Mouse (Mus musculus) thymus, postnatal 25 days (tissue): ENCODE measurements around the gene Dnajb14.
"Not testable (repeated sequence)": the region's sequence is repeated elsewhere in the genome, so short reads cannot be mapped to it uniquely, and the experiment has no call there.

ENCODE experiments used
- DNase-seq: peaks from one replicate; pipeline ENCODE4 v3.0.0; 2022

Dnajb14 gene

GRCm38 (mm10) chr3:137954256-137954916 lies 86.9 kb downstream of the Dnajb14 start:
- DNase-seq = no peak

- peak; percentile 24 for DNase-seq
Observed at GRCm38 (mm10) chr3:137955560-137956081, 88.1 kb downstream of the Dnajb14 start.

- DNase-seq = no peak
Observed at GRCm38 (mm10) chr3:137957864-137958263, 90.4 kb downstream of the Dnajb14 start.

GRCm38 (mm10) chr3:137958352-137958751 lies 90.9 kb downstream of the Dnajb14 start:
- no peak for DNase-seq

- no peak for DNase-seq
Observed at GRCm38 (mm10) chr3:137959456-137959855, 92.0 kb downstream of the Dnajb14 start.

GRCm38 (mm10) chr3:137961736-137962385 lies 94.4 kb downstream of the Dnajb14 start:
- no peak for DNase-seq

GRCm38 (mm10) chr3:137963508-137963907 lies 96.0 kb downstream of the Dnajb14 start:
- DNase-seq = no peak

GRCm38 (mm10) chr3:137964014-137964413 lies 96.5 kb downstream of the Dnajb14 start:
- DNase-seq = not testable (repeated sequence)
